Mouse (Mus musculus) fibroblast of lung, adult 2 months (primary cell): ENCODE measurements around the gene Smgc.
"Not testable (repeated sequence)": the region's sequence is repeated elsewhere in the genome, so short reads cannot be mapped to it uniquely, and the experiment has no call there.

Source experiments
- DNase-seq: peaks from one replicate; pipeline ENCODE4 v3.0.0-alpha.2; 2011; ENCODE audit warnings: low read depth

Smgc gene

GRCm38 (mm10) chr15:91837965-91838364 lies at the start of gene Smgc:
Gene Smgc, plus strand, starts transcription at chr15:91838265.
- no peak for DNase-seq

- DNase-seq: no peak
Measured at GRCm38 (mm10) chr15:91788338-91788737, 49.7 kb upstream of the Smgc start.

DNA sequence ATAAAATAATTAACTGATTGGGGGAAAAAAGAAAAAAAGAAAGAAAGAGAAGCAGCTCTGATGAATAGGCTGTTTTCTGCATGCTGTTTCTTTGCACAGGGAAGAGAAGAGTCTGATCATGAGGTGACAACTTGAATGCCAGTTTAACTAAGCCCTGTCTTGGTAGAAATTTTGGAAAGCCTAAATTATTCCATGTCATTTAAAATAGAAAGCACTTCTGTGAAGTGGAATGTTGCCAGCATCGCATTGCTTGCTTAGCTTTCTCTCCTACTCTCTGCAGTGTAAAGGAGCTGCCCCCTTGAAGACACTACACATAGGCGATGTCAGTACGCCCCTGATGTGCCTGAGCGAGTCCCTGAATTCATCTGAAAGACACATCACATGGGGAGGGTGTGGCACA lies 31.6 kb upstream of the Smgc start:
- no peak for DNase-seq

DNA sequence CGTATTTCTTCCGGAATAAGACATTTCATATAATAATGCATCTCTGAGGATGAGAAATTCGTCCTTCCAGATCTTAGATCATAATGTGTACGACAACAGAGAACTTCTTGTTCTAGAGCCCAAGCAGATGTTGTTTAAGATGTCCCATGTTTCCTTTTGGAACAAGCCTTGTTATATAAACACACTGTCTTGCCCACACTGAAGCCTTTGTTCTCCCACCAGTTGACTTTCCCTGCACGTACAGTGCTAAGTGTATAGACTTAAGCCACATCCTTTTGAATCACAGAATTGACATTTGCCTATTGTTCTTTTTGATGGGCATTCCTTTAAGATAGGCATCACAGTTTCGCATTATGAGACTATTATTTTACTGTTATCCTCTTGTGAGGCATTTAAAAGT lies 2.7 kb upstream of the Smgc start:
- no peak for DNase-seq

DNA sequence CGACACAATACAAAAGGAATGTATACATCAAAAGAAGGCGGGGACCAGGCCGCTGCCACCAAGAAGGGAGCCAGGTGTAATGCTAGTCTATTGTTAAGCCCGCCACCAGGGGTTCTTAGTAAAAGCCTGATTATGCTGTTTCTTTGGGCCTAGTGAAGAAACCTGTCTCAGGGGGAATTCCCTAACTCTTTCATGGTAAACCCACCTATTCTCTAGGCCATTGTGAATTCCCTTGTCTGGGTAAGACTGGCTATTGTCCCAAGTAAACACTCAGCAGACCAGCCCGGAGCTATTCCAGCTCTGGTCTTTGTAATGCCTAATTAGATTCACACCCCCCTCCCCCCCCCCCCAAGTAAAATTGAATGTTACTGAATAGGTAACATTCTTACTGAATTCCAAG lies 26.1 kb downstream of the Smgc start:
- DNase-seq: not testable (repeated sequence)

GRCm38 (mm10) chr15:91900245-91900644 lies 62.2 kb downstream of the Smgc start:
- DNase-seq: no peak

GRCm38 (mm10) chr15:91907046-91907445 lies 69.0 kb downstream of the Smgc start:
- not testable (repeated sequence) for DNase-seq
